Mouse (Mus musculus): ENCODE results near the gene Cldn8.
A peak's percentile ranks its signal among the peaks of the same experiment; 100 is the strongest.

Gene Cldn8

DNA sequence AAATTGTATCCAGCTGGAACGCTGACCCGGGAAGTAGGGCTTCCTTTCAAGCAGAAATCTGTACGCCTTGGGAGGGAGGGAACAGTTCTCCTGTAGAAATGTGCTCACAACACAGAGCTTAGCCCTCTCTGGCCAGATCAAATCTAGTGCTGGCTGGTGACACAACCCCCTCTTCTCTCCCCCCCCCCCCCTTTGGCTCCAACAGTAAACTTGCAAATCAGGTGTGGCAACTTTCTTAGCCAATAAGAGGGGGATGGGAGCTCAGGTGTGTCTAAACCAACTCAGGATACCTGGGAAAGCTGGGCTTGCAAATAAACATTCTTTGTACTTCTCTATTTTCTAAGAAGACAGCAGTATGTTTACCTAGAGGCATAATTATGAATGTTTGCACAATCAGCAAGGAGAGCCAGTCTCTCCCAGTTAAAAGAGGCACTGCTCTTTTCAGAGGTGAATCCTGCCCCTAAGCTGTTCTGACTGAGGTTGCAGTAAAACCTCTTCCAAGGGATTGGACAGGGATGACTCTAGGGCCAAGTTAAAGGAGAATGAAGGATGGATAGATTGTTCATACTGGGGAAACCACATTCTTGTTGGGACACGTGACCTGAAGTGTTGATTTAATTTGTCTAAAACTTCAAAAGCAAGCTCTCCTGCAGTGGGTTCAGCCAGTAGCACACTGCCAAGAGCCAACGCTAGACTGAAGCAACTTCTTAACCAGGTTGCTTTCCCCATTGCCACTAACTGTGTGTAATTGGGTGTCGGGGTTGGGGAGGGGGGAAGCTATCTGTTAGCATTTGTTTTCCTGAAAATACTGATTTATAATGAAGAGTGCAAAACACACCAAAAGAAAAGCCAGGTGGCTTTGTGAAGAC, at the start of gene Cldn8:
Cldn8 (minus strand) TSS at position 139 of the 869 bp plus-strand sequence.
- no peak for DNase-seq (ENCODE audit: low read depth, low spot score)

DNA sequence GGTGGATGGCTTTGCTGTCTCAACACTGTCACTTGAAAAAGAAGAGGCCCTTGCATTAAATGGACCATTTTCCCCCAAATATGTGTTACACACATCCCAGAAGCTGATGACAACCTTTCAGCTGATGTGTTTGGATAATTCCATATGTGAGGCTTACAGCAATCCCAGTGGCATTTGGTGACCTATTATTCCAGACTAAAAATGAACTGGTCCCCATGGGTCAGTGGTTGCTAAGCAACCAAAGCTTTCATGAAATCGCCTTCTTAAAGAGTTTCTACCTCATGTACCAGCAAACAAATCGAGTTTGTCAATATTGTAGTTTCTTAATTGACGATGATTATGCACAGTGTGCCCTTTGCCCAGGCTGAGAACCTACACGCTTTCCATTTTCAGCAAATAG, 49.7 kb upstream of the Cldn8 start:
- peak; percentile 20 for DNase-seq (ENCODE audit: low read depth, low spot score)

DNA sequence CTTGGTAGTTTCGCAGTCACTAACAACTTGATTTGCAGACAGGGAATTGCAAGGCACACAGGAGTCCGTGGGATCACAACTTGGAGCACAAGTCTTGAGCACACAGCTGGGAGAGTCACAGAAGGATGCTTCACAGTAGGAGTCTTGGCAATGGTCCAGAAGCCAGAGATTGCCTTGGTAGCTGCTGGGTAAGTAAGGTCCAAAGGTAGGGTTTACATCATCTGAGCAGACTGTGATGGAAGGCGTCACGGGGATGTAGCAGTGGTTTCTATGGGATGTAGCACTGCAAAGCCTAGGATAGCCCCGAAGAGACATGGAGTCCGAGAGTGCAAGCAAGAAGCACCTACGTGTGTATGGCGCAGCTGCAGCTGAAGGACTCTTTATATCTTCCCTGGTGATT, 48.9 kb upstream of the Cldn8 start, which contains the start of gene Krtap24-1:
Krtap24-1 (minus strand) TSS at position 358 of the 400 bp plus-strand sequence.
- DNase-seq (ENCODE audit: low read depth, low spot score), result no peak

DNA sequence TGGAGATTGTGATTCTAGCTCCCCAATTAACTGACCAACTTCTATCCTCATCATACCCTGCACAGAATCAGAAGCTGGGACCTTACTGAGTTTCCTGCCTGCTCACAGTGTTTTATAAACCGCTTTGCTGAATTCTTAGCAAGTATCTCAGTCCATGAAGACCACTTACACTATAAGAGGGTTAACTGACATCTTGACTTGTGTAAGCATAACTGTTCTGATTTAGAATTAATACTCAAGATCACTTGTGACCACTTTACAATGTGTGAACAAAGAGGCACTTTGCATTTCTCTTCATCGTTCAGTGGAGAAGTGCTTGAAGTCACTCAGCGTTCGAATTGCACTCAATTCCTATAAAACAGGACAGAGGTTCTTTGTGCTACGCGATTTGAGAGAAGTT, 41.6 kb upstream of the Cldn8 start:
- no peak for DNase-seq (ENCODE audit: low read depth, low spot score)

DNA sequence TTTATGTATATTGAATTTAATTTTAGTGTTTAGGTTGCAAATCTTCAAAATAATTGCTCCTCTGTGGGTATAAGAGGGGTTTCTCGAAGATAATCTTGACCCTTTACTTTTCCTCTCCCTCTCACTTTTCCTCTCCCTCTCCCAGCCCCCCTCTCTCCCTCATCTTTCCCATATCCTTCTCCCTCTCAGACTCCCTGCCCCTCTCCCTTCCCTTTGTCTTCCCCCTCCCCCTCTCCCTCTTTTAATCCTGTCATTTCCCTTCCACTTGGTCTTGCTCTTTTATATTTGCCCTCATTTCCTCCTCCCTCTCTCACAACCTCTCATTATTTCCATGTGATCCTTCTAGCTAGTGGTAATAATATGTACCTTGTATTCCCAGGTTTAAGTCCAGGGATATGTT, 39.5 kb upstream of the Cldn8 start:
- no peak for DNase-seq (ENCODE audit: low read depth, low spot score)

DNA sequence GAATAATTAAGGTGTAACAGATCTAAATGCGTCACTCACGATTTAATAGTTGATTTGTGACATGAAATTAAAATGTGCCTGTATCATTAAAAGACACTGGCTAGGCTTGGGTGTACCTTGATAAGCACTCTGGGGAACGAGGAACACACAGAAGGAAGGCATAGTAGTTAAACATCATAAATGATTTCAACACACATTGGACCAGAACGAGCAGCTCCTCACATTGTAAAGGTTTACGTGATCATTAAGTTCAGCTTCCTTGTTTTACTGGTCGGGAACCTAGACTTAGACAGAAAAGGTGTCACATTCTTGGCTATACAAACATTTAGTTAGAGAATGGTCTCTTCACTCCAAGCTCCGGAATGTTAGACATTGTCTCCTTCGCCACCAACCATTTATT, 37.3 kb upstream of the Cldn8 start:
- no peak for DNase-seq (ENCODE audit: low read depth, low spot score)

DNA sequence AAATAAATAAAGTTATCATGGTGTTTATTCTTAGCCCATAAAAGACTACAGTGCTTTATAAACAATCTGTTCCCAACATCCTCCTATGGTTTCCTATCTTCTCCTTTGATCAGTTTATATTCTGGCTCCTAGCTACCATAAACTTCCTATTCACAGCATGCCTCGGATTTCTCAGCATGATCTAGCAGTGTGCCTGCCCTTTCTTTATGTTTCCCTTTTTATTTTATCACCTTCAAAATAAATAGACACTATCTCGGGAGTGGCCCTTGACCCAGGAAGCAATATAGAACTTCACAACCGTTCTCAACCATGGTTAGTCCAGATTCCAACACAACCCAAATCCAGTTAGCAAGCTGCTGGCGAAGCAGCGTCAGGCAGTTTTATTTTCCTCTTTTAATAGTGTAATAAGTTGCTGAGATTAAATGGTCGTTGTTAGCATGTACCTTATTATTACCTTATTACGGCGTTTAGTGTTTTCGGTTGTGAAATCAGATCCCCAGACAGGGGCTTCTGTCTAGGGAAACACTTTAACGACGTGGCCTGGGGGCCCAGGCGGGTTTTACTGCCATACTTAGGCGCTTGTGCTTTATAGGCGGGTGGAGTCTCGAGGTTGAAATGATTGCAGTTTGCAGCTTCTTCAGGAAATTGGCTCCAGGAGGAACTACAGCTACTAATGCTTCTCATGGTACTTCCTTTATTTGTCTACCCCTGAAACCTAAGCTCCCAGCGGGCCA, 36.7 kb upstream of the Cldn8 start:
- DNase-seq (ENCODE audit: low read depth, low spot score), result no peak

DNA sequence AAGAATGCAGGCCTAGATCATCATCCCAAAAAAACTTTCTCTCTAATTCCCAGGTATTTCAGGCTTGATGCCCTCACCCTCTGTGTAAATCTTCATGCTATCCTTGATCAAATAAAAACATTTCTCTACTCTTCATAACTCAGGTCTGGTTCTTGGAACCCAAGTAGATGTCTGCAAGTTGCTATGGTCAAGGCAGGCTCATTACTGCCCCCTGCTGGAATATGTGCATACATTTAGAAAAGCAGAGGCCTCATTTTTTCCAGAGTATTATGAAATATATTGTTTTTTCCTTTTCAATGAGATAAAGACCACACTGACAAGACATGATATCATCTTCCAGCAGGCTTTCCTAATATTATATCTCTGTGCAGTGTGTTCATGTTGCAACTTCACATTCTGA, 29.8 kb upstream of the Cldn8 start:
- no peak for DNase-seq (ENCODE audit: low read depth, low spot score)

DNA sequence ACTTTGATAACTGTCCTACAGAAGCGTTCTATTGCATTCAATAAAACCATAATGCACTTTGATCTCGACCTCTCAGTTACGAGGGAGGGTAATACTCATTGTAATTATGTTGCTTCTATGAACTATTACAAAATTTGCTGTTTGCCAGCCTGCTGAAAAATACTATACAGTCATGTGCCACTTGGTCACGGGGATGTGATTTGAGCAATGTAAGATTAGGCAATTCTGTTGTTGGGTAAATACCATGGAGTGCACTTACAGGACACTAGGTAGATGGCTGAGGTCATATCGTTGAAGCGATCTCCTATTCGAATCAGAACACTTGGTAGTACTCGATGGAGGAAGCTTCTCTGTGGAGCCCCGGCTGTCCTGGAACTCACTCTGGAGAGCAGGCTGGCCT, 20.4 kb upstream of the Cldn8 start:
- no peak for DNase-seq (ENCODE audit: low read depth, low spot score)

DNA sequence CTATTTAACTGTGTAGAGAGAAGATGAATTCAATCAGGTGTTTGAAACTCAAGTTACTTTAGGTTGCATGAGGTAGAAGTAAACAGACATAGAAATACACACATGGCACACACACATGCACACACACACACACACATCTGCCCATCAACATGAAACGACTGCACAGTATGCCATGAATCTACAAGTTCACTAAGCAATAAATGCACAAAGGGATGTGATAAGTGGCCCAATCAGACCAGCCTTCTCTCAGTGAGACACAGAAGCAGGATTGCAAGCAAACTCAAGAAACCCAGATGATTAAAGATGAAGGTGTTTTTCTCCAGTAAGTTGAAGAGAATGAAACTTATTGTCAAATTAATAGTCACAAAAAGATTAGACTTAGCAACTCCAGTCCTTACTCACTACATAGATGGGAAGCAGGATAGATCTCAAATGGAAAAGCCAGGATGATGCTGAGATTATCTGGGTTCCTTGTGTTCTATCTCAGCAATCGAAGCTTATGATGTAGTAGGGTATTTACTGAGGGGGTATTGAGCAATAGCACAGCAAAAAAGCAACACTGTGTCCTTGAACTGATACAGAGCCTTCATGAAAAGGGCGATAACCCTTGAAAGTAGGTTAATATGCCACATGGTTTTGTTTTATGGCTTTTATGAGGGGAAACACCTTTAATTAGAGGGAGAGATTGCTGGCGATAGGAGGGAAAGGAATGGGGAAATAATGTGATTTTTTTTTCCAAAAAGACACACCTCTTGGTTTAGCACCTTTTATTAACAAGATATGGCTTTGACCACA, 13.1 kb upstream of the Cldn8 start:
- DNase-seq (ENCODE audit: low read depth, low spot score), result no peak

DNA sequence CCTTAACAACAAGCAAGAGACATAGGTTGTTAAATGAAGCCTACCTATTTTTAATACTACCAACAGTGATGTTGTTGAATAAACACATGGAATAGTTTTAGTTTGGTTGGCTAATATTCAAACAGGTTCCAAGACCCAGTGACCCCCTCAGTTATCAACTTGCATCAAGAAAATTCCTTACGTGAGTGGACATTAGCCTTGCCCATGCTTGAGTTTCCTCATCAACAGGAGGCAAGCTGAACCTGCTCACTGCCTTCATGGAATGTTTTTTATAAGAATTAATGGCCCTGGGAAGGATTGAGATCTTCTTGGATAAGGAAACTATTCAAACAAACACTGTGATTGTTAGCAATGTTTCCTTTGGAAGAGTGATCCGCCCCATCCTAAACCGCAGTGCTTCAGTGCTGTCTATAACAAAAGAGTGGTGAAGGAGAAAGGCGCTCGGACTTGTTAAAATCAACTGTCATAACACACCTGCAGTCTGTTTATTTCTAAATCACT, 10.0 kb upstream of the Cldn8 start:
- no peak for DNase-seq (ENCODE audit: low read depth, low spot score)

DNA sequence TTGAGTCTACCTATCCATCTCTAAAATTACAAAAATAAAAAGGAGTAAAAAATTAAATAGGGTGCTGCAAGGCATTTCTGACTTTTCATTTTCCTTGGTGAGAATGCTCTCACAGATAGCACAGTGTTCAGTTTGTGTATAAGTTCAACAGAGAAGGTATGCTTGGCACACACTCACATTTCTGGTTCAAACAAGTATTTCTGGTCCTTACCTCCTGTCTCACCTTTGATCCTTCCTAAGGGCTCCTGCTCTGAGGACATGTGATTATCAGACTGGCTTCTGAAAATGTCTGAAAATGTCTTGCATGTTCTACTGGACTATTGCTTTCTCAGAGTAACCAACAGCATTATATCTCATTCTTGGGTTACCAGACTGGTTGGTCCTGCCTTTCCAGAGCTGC, 7.2 kb upstream of the Cldn8 start:
- no peak for DNase-seq (ENCODE audit: low read depth, low spot score)

DNA sequence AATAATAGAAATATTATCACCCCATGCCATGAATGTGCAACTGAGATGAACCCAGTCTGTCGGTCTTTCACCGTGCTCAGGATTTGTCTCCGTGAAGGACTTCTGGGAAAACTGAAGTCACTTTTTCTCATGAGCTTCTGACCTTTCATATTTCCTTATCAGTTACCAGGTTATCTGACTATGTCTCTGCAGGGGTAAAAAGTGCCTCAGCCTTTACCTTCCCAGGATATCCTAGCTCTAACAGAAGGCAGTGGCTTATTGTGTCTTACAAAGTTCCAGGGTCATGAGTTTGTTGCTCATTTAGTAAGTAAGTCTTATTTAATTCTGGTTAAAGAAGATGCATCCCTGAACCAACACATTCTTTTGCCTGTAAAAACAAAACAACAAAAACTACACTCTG, 6.7 kb upstream of the Cldn8 start:
- no peak for DNase-seq (ENCODE audit: low read depth, low spot score)

DNA sequence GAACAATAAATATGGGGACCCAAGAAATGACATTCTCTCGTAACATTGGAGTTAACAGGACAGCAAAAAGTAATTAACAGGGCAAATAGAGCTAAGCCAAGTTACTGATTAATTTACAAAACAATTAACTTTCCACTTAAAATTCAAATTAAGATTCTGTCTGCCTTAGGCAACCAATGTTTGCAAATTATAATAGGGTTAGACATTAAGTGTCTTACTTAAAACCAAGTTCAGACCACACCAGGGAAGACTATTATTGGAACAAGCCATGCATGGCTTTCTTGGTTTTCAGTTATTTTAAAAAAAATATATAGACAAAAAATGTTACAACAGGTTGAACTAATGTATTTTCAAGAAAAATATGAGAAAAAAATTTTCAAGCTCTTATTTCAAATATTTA, 6.1 kb upstream of the Cldn8 start:
- no peak for DNase-seq (ENCODE audit: low read depth, low spot score)

DNA sequence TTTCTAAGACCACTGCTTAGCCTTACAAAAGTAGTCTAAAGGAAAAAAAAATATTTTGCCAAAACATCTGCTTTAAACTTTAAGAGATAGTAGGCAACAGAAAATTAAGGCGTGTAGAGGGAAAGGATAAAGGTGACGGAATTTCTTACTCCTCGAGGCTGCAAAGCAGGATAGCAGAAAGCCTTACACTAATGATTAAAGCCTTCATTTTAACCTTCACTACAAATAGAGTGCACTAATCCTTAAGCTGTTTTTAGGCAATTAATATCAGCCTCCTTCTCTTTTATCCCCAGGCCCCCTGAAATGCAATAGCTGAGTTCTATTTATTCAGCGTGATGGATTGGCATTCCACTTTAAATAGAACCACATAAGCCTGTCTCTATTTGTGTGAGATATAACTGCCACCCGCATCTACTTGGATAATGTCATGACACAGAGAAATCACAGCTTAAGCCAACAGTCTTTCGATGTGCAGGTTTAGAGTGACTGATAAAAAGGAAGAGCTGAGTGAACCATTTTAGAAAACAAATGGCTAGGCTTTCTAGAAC, 1.3 kb downstream of the Cldn8 start:
- DNase-seq (ENCODE audit: low read depth, low spot score), result no peak

DNA sequence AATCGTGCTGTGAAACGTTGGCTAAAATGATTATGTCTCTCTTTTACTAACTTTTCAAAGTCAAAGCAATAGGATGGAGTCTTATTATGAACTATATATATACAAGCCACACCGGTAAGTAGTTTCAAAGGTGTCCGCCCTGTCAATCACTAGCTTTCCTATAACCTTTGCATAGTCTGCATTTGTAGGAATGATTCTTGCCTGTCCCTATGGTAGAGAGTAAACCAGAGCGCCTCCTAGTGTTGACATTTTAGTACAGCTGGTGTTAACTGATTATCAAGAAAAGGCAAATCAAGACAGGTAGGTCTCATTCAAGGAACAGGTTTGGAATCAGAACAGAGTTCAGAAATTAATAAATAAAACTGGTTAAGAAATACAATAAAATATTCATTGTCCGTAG, 20.5 kb downstream of the Cldn8 start:
- DNase-seq (ENCODE audit: low read depth, low spot score), result peak; percentile 9

DNA sequence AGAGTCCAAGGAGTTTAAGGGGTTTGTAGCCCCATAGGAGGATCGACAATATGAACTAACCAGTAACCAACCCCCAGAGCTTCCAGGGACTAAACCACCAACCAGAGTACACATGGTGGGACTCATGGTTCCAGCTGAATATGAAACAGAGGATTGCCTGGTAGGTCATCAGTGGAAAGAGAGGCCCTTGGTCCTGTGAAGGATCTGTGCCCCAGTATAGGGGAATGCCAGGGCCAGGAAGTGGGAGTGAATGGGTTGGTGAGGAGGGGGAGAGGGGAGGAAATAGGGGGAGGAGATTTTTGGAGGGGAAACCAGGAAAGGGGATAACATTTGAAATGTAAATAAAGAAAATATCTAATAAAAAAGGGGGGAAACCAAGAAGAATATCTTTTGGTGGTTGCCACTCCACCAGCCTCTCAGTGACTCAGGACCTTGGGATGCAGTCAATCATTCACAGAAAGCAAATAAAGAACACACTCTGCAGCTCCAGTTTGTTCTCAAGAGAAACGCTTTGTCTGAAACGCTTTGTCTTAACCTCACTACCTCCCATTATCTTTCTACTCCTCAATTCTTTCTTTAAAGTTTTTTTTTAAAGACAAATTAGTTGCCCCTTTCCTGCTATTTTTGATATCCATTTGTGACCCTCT, 23.0 kb downstream of the Cldn8 start:
- DNase-seq (ENCODE audit: low read depth, low spot score), result no peak

DNA sequence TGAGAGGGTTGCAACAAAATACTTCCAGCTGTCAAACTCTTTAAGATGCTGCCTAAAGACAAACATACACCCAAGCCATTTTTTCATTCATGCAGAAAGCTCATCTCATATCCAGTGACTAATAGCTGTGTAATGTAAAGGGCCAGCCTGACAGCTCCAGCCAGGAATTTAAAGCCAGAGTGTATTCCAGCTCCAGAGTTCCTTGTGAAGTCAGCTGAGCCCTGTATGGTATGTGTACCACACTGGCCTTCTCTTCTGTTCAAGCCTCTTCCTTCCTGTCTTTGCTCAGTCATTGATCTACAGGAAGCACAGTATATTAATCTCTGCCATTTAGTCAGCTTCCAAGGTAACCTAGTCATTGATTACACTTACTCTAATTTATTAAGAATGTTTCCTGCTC, 51.6 kb downstream of the Cldn8 start:
- no peak for DNase-seq (ENCODE audit: low read depth, low spot score)
